Mouse (Mus musculus) megakaryocyte, embryonic 14.5 days (primary cell): ENCODE measurements around the gene Hcfc2.

Experiments
- FLI1 ChIP-seq: IDR thresholded peaks from 2 replicates; pipeline ENCODE4 v1.6.1; 2012; ENCODE audit warnings: low read length, inconsistent platforms, mixed read lengths
- GATA1 ChIP-seq: IDR thresholded peaks from 3 replicates; pipeline ENCODE4 v1.6.1; 2012; ENCODE audit warnings: mixed read lengths, low read length, inconsistent platforms, borderline replicate concordance

DNA sequence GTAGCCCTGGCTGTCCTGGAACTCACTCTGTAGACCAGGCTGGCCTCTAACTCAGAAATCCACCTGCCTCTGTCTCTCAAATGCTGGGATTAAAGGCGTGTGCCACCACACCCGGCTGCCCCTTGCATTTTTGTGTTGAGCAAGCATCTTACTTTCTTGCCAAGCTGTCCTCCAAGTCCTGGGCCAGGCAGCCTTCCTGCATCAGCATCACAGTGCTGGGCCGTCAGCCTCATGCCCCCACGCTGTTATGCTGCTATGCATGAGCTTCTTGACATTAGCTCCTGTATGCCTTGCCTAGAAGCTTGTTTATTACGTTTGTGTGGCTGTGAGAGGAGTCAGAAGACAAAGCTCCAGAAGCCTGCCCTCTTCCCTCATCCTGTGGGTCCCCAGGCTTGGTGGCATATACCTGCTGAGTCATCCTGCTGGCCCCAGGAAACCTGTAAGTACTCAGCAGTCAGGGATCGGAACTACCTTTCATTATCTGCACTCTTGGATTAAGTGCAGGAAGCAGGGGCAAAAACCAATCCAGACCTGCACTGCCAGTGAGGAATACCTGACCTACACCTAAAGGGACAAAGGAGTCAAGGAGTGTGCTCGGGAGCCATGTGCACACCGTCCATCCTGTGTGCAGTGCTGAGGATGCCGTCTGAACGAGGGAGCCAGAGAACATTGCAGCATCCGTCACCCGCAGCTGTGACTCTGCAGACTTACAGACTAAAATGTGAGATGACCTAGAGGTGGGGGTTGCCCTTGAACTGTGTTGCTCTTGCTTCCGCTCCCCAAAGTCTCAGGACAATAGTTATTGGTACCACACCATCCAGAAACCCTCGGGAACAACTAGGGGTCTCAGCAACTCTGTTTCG, 51.3 kb downstream of the Hcfc2 start:
- TF ChIP-seq GATA1, result no peak
- TF ChIP-seq FLI1, result no peak
